Mouse (Mus musculus) heart, postnatal 0 days (tissue): ENCODE data around the gene St3gal3.

Experiments
- CTCF ChIP-seq: IDR thresholded peaks from 2 replicates; pipeline ENCODE4 v1.5.1; 2016; ENCODE audit warnings: antibody characterized with exemption, control low read depth, low read depth
- EP300 ChIP-seq: IDR thresholded peaks from 2 replicates; pipeline ENCODE4 v1.6.1; 2016; ENCODE audit warnings: antibody characterized with exemption, low read depth

DNA sequence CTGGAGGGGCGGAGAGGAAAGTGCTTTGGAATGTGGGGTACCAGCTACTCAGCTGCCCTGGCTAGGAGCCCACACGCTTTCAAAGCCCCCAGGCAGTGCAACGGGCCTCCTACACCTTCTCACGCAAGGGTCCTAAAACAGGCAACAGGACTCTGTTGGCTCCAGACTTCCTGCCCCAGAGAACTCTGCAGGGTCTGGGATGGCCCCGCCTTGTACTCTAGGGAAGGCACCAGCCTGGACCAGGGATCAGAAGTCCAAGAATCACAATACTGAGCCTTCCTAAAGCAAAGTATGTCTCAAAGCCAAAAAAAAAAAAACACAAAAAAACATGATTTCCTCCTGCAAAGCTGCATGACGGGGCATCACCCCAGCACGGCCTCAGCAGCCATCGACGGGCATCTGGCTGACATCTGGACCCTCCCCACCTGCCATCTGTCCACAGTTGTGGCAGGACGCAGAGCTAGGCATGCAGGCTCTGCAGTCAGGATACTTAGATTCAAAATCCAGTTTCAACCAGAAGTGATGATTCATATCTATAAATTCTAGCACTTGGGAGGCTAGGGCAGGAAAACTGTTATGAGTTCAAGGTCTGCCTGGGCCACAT, 134.0 kb downstream of the St3gal3 start:
- no peak for TF ChIP-seq CTCF
- TF ChIP-seq EP300, result no peak
